Mouse (Mus musculus) WW6 (cell line): ENCODE measurements around the gene Gid8.
"Not testable (repeated sequence)": the region's sequence is repeated elsewhere in the genome, so short reads cannot be mapped to it uniquely, and the experiment has no call there.

ENCODE experiments used
- DNase-seq: peaks from one replicate; pipeline ENCODE4 v3.0.0-alpha.2; 2013; ENCODE audit warnings: low read depth, low spot score

Gene Gid8

GRCm38 (mm10) chr2:180710276-180711155 is 599 bp downstream of the Gid8 start:
- DNase-seq = no peak

DNA sequence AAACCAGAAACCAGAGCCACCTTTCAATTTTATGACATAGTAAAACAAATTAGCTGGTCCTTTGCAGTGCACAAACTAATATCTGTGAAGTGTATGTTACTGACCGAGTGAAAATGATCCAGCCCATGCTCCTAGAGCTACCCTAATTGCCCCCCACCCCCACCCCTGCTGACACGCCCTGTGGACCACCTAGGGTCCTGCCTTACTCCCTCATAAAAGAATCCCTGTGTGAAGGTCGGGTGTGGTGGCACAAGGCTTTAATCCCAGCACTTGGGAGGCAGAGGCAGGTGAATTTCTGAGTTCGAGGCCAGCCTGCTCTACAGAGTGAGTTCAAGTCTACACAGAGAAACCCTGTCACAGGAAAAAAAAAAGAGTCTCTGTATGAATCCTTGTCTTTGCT is 1.6 kb downstream of the Gid8 start:
- no peak for DNase-seq

- no peak for DNase-seq
These were observed 2.2 kb downstream of the Gid8 start for GRCm38 (mm10) chr2:180712037-180712689.

GRCm38 (mm10) chr2:180722748-180723147 is 12.8 kb downstream of the Gid8 start:
- DNase-seq = not testable (repeated sequence)

- DNase-seq = no peak
These were observed 13.9 kb downstream of the Gid8 start for GRCm38 (mm10) chr2:180723865-180724264.

DNA sequence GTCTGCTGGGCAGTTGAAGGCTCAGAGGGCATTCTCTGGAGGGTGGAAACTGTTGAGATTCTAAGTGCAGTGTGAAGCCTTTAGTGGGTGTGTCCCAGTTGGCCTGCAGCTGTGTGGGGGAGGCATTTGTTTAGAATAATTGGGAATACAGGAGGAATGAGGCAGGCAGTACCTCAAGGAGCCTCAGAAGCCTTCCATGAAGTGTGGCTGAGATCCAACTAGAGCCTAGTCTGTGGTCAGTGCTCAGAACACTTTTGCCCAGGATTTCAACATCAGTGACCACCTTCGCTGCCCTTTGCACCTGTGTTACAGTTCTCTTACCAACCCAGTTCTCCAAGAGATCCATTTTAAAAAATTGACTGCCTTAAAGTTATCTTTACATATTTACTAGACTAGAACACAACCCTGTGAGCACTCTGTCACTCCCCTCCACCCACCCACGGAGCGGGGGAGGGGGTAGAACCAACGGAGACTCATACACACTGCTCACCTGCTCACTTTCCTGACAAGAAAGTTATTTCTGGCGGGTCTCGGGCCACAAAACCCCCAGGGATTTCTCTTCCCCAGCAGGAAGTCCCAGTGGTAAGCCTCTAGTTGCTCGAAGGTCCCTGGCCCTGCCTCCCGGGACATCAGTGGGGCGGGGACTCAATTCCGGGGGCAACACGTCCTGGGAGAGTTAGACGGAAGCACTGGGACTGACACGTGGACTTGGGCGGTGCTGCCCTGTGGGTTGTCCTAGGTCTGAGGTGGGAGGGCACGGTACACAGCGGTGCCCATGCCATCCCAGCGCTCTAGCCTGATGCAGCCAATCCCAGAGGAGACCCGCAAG is 14.9 kb downstream of the Gid8 start, which contains the start of gene Slc17a9:
Gene Slc17a9 (plus strand): TSS at position 679 of the 829 bp plus-strand sequence.
- no peak for DNase-seq

DNA sequence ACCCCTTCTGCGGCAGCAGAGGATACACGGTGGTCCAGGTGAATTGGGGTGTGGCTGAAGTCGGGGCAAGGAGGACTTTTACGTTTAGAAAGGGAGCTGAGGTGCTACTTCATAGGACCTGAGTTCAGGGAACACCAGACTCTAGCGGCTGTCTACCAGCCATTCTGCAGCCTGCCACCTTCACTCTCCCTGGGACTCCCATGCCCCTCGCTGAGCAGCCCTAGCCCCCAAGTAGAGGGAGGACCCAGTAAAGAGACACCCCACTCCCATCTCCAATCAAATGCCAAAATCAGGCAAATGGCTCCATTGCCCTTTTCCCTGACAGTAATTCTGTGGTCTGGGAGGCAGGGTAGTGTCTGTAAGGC is 15.5 kb downstream of the Gid8 start:
- DNase-seq = no peak

GRCm38 (mm10) chr2:180725856-180726629 is 16.1 kb downstream of the Gid8 start:
- no peak for DNase-seq

- DNase-seq = no peak
These were observed 16.9 kb downstream of the Gid8 start for GRCm38 (mm10) chr2:180726658-180727442.

DNA sequence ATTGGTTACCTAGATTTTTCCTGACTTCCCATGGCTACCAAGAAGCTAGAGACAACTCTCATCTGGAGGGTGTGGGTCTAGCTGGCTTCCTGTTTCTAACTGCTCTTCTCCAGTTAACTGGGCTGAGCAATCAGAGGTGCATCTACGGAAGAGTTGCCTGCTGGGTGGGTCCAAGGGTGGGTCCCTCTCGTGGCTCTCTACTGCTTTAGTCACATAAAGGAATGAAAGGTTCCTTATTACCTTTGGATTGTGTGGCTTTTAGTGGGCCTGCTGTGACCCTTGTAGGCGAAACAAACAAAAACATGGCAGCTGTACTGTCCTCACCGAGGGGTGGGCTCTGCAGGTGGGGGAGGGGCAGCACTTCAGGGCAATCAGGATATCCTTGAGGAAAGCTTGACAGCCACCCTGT is 17.7 kb downstream of the Gid8 start:
- DNase-seq = peak; percentile 80

DNA sequence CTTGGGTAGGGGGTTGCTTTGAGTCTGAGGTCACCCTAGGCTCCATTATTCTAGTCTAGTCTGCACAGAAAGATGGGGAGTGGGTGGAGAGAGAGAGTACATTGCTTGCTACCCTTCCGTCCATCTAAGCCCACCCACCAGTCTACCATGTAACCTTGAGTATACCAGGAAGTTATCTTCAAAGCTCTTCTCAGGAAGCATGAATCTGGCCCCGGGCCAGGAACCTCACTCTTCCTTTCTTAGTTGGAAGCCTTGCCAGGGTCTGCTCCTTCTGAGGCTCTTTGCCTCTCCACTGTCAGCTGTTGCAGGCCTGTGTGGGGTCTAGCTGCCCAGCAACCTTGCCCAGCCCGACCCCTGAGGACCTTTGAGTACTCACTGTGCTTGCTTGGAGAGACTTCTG is 21.1 kb downstream of the Gid8 start:
- no peak for DNase-seq

GRCm38 (mm10) chr2:180731984-180732383 is 22.1 kb downstream of the Gid8 start:
- DNase-seq = no peak

DNA sequence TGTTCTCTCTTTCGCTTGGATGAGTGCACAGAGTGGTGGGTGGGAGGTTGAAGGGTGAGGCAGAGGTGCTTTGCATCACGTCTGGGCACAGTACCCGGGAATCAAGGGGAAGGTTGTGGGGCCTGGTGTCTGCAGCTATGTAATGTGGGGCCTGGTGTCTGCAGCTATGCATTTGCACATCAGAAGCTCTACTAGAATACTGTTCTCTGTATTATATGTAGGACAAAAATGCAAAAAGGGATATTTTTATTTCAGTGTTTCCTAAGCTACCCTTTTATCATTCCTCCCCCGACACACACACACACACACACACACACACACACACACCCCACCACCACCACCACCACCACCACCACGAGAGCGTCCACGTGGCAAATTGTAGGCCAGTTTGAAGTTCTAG is 25.3 kb downstream of the Gid8 start:
- no peak for DNase-seq

GRCm38 (mm10) chr2:180737984-180738383 is 28.1 kb downstream of the Gid8 start:
- DNase-seq = no peak

DNA sequence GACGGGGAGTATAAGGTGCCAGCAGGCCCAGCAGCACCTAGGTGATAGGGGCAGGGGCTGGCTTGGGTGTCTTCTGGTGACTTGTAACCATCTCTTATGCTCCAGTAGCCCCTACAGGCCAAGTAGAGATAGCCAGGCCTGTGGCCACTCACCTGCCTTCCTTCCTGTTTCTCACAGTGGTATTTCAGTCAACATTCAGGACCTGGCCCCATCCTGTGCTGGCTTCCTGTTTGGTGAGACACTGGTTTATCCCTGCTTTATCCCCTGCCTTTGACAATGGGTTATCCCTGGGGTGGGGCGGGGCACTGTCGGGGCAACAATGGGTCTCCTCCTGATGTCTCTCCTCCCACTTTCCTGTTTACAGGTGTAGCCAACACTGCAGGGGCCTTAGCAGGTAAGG is 30.4 kb downstream of the Gid8 start:
- DNase-seq = peak; percentile 66

- DNase-seq = no peak
These were observed 31.5 kb downstream of the Gid8 start for GRCm38 (mm10) chr2:180741421-180741820.

DNA sequence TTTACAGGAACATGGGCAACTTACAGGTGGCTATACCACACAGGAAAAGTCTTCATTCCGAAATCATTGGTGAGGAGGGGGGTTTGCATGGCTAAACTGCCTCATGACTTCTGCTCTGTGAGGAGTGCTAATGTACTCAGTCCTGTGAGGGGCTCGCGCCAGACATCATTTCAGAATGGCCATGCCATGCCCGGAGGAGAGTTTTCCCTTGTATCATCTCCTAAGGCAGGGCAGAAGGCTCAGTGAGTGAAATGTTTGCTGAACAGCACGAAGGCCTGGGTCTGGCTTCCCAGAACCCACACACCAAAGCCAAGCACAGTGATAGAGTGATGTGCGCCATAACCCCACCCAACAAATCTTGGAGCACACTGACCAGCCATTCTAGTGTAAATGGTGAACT is 32.9 kb downstream of the Gid8 start:
- no peak for DNase-seq

GRCm38 (mm10) chr2:180743321-180743720 is 33.4 kb downstream of the Gid8 start:
- no peak for DNase-seq

- peak; percentile 61 for DNase-seq
These were observed 35.5 kb downstream of the Gid8 start for GRCm38 (mm10) chr2:180745248-180745927.
